Mouse (Mus musculus) cerebellum, adult 9-11 months (tissue): Measurements from ENCODE around the gene Abca14.
A peak's percentile ranks its signal among the peaks of the same experiment; 100 is the strongest.
"Not testable (repeated sequence)": the region's sequence is repeated elsewhere in the genome, so short reads cannot be mapped to it uniquely, and the experiment has no call there.

Source experiments
- DNase-seq: peaks from one replicate; pipeline ENCODE4 v3.0.0; 2022

Gene Abca14

GRCm38 (mm10) chr7:120205989-120206388 lies 2.2 kb downstream of the Abca14 start:
- DNase-seq = no peak

GRCm38 (mm10) chr7:120228541-120228940 lies 24.8 kb downstream of the Abca14 start:
- DNase-seq = no peak

- DNase-seq = no peak
Observed at GRCm38 (mm10) chr7:120241092-120241491, 37.3 kb downstream of the Abca14 start.

GRCm38 (mm10) chr7:120271135-120271991 lies 67.6 kb downstream of the Abca14 start:
- DNase-seq = no peak

DNA sequence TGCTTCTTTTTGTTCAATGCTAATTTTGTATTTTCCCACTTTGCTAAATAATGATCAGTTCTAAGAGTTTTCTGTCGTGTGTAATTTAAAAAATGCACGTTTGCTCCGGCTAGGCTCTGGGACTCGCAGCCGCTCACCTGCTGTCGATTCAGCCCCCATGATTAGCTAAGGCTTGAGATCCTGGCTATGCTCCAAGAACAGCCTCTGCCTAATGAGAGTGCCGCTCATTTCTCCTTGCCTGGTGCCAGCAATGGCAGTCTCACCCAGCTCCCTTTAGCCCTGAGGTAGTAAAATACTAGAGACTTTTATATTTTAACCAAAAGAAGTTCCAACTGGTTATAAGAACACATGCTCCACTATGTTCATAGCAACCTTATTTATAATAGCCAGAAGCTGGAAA lies 68.3 kb downstream of the Abca14 start:
- peak; percentile 18 for DNase-seq

DNA sequence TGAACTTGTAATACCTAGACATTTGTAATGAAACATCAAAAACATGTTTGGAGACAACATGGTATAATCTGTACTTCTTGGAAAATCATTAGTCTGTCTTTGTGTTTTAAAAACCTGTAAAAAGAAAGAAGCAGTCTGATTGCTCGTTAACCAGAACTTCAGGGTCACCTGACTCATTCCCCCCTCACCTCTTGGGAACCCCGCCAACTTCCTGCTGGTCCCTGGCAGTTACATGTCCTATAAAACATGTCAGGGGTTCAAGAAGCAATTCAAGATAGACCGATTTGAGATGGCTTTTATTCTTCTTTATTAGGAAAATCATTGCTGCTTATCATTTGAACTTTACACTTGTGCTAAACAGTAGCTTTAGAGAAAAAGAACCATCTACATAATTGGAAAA lies 81.5 kb downstream of the Abca14 start:
- no peak for DNase-seq

DNA sequence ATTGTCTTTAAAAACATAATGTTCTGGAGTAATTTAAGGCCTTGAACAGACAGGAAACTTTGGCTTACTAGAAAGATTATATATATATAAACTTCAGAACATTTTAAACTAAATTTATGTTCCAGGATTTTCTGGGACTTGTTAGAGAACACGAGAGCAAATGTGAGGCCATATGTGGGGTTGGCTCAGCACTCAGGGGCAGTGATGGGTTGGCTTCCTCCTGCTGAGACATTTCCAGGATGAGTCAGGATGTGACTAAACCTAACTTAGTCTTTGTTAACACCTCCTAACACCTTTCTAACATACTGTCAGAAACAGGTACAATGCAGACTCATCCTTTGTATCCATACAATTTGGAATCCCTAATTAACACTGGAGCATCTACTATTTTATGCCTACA lies 112.3 kb downstream of the Abca14 start:
- peak; percentile 24 for DNase-seq

DNA sequence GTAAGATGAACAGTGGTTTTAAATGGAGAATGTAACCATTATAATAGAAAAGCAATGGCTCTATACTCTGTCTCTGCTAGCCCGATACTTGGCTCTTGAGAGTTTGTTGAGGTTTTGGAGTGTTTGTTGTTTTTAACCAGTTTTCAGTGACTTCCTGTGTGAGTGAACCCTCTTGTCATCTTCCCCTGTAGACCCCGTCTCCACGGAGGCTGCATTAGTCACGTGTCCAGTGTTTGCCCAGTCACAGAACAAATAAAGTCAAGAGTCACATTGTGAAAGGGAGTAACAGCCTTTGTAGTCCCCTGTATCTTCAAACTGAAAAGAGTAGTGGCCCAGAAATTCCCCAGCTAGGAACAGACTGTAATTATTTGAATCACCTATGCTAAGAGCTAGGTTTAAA lies 119.2 kb downstream of the Abca14 start:
- DNase-seq = no peak

DNA sequence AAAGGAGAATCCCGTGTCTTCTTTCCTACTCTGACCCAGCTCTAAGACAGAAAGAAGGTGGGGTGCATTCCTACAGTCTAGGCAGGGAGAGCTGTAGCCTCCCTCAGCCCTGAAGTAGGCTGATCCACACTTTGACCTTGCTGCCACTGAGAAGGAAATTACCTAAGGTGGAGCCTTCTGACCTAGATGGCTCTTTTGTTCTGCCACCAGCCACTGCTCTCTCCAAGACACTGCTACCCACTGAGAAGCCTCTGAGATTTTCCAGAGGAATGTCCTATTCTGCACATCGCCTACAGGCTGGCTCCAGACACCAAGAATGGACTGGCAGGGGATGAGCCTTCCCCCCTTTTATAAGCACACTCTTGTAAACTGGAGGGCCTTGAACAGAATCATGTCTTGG lies 122.2 kb downstream of the Abca14 start:
- not testable (repeated sequence) for DNase-seq

- DNase-seq = peak; percentile 18
Observed at GRCm38 (mm10) chr7:120327220-120328073, 123.7 kb downstream of the Abca14 start.

GRCm38 (mm10) chr7:120328087-120328793 lies 124.5 kb downstream of the Abca14 start, which contains the start of gene Abca15:
TSS of gene Abca15 (plus strand) at chr7:120328670.
- peak; percentile 12 for DNase-seq

GRCm38 (mm10) chr7:120361159-120361558 lies 157.4 kb downstream of the Abca14 start:
- DNase-seq = no peak
